In the genomic region with DNA sequence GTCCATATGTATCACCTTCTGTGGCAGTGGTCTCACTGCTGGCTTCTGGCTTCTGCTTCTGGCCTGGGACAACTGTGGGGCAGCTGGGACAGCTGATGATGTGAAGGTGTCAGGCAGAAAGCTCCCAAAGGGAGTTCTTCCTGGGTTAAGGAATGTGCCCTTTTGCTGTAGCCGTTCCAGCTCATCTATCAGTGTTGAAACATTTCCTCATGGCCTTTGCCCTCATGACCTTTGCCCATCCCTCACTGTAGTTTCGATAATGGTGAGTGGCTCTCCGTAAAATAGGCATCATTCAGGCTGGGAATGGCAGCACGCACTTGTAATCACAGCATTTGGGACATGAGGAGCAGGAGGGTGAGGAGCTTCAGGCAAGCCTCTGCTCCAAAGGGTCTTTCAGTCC, we compare ENCODE assay signal across 13 mouse cellular contexts.
DNase-seq lines count a peak whose midpoint lies in the region; ATAC-seq lines count a peak whose summit lies in the region.
"Had no signal": no experiment of that assay in that cellular context is flagged by ENCODE, and none has a peak within 500 bp of the region (broad histone marks: within the 10 kb centered on the region; RNA-seq: fewer than 3 reads in every experiment).

No protein-coding gene starts in this region.

- no peak overlapping the region for H3K9ac ChIP-seq in kidney, embryonic 14.5 days (ENCODE audit: low read depth, low read length)
- no peak overlapping the region for H3K9ac ChIP-seq in liver, embryonic 11.5 days (ENCODE audit: low read depth, low read length)
- H3K9ac ChIP-seq in stomach, embryonic 16.5 days (ENCODE audit: low read length), result peak overlapping the region; percentile 70; the same call in 1 of the 2 replicates

- no peak overlapping the region for H3K4me3 ChIP-seq in kidney, embryonic 14.5 days (ENCODE audit: low read length)
- no peak overlapping the region for H3K4me3 ChIP-seq in liver, embryonic 11.5 days (ENCODE audit: low read depth, low read length)
- peak overlapping the region; percentile 44 for H3K4me3 ChIP-seq in stomach, embryonic 16.5 days (replicated peaks; ENCODE audit: low read length)

- peaks cover 17% of the 10 kb centered on the region for H3K4me1 ChIP-seq in kidney, embryonic 14.5 days (ENCODE audit: control insufficient read depth, insufficient read depth, low read length)
- peaks cover 3% of the 10 kb centered on the region for H3K4me1 ChIP-seq in liver, embryonic 11.5 days (replicated peaks; ENCODE audit: control insufficient read depth, insufficient read depth, low read length)
- H3K4me1 ChIP-seq in stomach, embryonic 16.5 days (ENCODE audit: control insufficient read depth, insufficient read depth, low read length), result no peaks in the 10 kb centered on the region

- DNase-seq in heart, adult 11 months, result peak; percentile 73
- DNase-seq in heart, adult 8-10 months (ENCODE audit: low spot score), result no peak
- no peak for DNase-seq in liver, embryonic 11.5 days (ENCODE audit: low spot score)
- no peak for DNase-seq in heart, adult 18-20 months
- DNase-seq in cerebellum, postnatal 10 days, result no peak
- no peak for DNase-seq in thymus, postnatal 4 days
- DNase-seq: cerebellum, adult 11 months; lung, postnatal 4 days; right cerebral cortex, postnatal 14 days had no signal

- no peaks in the 10 kb centered on the region for H3K9me3 ChIP-seq in kidney, embryonic 14.5 days (ENCODE audit: control insufficient read depth, low read length)
- no peaks in the 10 kb centered on the region for H3K9me3 ChIP-seq in liver, embryonic 11.5 days (ENCODE audit: control insufficient read depth, low read length)
- H3K9me3 ChIP-seq in stomach, embryonic 16.5 days (replicated peaks; ENCODE audit: control insufficient read depth, low read length), result no peaks in the 10 kb centered on the region

- 14% methylated on average over 4 of the region's 4 CpGs for WGBS in kidney, embryonic 14.5 days
- 31% methylated on average over 4 of the region's 4 CpGs for WGBS in liver, embryonic 11.5 days
- 42% methylated on average over 4 of the region's 4 CpGs for WGBS in stomach, embryonic 16.5 days

- ATAC-seq in kidney, embryonic 14.5 days (ENCODE audit: low FRiP score, low TSS enrichment), result peak; percentile 53
- ATAC-seq in liver, embryonic 11.5 days (replicated peaks; ENCODE audit: low FRiP score), result 0 out of 2 replicates have a peak, but pooled peaks have one; percentile 28
- no peak for ATAC-seq in stomach, embryonic 16.5 days (ENCODE audit: insufficient read depth, low FRiP score)
- ATAC-seq: midbrain, embryonic 16.5 days had no signal

- no peaks in the 10 kb centered on the region for H3K27me3 ChIP-seq in kidney, embryonic 14.5 days (ENCODE audit: control insufficient read depth, insufficient read depth, low read length)
- no peaks in the 10 kb centered on the region for H3K27me3 ChIP-seq in liver, embryonic 11.5 days (replicated peaks; ENCODE audit: control insufficient read depth, insufficient read depth, low read length)
- no peaks in the 10 kb centered on the region for H3K27me3 ChIP-seq in stomach, embryonic 16.5 days (ENCODE audit: control insufficient read depth, insufficient read depth, low read length)

- peak overlapping the region; percentile 81; the same call in 1 of the 2 replicates for H3K27ac ChIP-seq in kidney, embryonic 14.5 days (ENCODE audit: low read depth, low read length)
- peak overlapping the region; percentile 3; the same call in 1 of the 2 replicates for H3K27ac ChIP-seq in liver, embryonic 11.5 days (ENCODE audit: low read depth, low read length)
- 0 out of 2 replicates have a peak overlapping the region, but pooled peaks have one; percentile 3 for H3K27ac ChIP-seq in stomach, embryonic 16.5 days (ENCODE audit: low read length)
- H3K27ac ChIP-seq: hindbrain, postnatal 0 days had no signal

- H3K36me3 ChIP-seq in kidney, embryonic 14.5 days (ENCODE audit: control insufficient read depth, insufficient read depth, low read length), result no peaks in the 10 kb centered on the region
- no peaks in the 10 kb centered on the region for H3K36me3 ChIP-seq in liver, embryonic 11.5 days (ENCODE audit: control insufficient read depth, insufficient read depth, low read length)
- no peaks in the 10 kb centered on the region for H3K36me3 ChIP-seq in stomach, embryonic 16.5 days (ENCODE audit: control insufficient read depth, insufficient read depth, low read length)

- H3K4me2 ChIP-seq in kidney, embryonic 14.5 days (replicated peaks; ENCODE audit: low read depth, low read length), result no peak overlapping the region
- no peak overlapping the region for H3K4me2 ChIP-seq in liver, embryonic 11.5 days
- peak overlapping the region; percentile 49 for H3K4me2 ChIP-seq in stomach, embryonic 16.5 days (ENCODE audit: low read depth, low read length)

Comparison
In these comparisons a context has a peak if more than half of its experiments do, and no peak if none do; other contexts are left out.
1. H3K27ac ChIP-seq: peak in every context shown above with its lines; median percentile 81 in kidney, embryonic 14.5 days; 3 in liver, embryonic 11.5 days; 3 in stomach, embryonic 16.5 days.